Mouse (Mus musculus): Measurements from ENCODE around the gene Hcn4.

DNA sequence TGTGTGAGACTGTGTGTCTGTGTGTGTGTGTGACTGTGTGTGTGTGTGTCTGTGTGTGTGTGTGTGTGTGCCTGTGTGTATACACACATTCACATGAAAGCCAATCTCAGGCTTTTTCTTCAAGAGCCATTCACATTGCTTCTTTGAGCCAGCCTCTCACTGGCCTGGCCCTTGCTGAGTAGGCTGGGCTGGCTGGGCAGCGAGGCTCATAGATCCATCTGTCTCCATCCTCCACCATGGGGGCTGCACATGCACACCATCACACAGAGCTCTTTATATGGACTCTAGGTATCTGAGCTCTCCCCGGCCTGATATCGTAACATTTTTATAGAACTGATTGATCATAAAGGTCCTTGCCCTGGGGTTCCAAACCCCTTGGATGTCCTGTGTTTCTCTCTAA, 33.7 kb upstream of the Hcn4 start:
- TF ChIP-seq CTCF (IDR thresholded peaks at IDR 0.05; ENCODE audit: borderline replicate concordance, extremely low read depth, insufficient read depth, insufficient read length) (no peak), POLR2A (IDR thresholded peaks at IDR 0.05; ENCODE audit: borderline replicate concordance, extremely low read depth, insufficient read depth, insufficient read length, poor library complexity, severe bottlenecking) (no peak)

Data from brain, embryonic 14.5 days (tissue).